ENCODE assay signal across 7 mouse cellular contexts in the genomic region with DNA sequence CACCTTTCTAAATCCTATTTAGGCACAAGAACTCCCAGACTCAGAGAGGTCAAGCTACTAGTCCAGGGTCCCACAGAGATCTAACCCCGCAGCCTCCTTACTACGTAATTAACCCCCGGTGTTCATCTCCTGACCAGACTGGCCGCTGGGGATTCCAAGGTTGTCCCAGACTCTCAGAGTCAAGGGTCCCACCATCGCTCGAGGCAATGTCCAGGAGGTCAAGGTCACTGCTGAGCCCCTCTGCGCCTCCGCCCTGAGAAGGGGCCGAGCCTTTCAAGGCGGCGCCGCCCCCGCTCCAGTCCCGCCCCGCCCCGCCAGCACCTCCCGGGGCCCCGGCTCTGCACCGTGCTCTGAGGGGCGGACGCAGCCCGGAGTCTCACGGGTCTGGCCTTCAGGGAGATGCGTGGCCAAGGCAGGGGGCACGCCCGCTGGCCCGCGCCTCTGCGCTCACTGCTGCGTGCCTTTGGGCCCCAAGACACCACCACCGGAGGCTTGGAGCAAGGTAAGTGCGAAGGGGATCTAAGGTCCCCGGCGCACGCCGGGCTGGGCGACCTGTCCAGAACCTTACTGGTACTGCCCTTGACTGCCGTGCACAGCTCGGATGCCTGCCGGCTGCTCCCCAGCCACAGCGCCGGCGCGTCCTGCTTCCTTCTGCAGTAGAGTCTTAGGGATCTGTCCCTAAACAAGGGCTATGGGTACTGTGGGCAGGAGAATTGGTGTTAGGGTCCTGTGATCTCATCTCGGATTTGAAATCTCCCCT. TPM values are rescaled to one million over a fixed set of nuclear protein-coding genes. Genes with fewer than 3 reads are reported as not detected.
DNase-seq lines count a peak whose midpoint lies in the region; ATAC-seq lines count a peak whose summit lies in the region.

A gene (plus strand): TSS at position 175 of the 760 bp plus-strand sequence.

- H3K9me3 ChIP-seq in liver, embryonic 11.5 days (ENCODE audit: control insufficient read depth, low read length) = no peaks in the 10 kb centered on the region
- no peaks in the 10 kb centered on the region for H3K9me3 ChIP-seq in forebrain, embryonic 15.5 days
- H3K9me3 ChIP-seq in neural tube, embryonic 14.5 days (ENCODE audit: control insufficient read depth, low read length) = no peaks in the 10 kb centered on the region

- no peaks in the 10 kb centered on the region for H3K36me3 ChIP-seq in liver, embryonic 11.5 days (ENCODE audit: control insufficient read depth, insufficient read depth, low read length)
- H3K36me3 ChIP-seq in forebrain, embryonic 15.5 days = no peaks in the 10 kb centered on the region
- no peaks in the 10 kb centered on the region for H3K36me3 ChIP-seq in neural tube, embryonic 14.5 days (ENCODE audit: control insufficient read depth, insufficient read depth, low read length)

- WGBS in liver, embryonic 11.5 days = 4% methylated on average over 45 of the region's 45 CpGs
- WGBS in forebrain, embryonic 15.5 days = 1% methylated on average over 45 of the region's 45 CpGs
- under 1% methylated on average over 42 of the region's 45 CpGs for WGBS in neural tube, embryonic 14.5 days

- peak within 1 kb of the TSS; percentile 46 for H3K4me3 ChIP-seq in liver, embryonic 11.5 days (ENCODE audit: low read depth, low read length)
- peak within 1 kb of the TSS; percentile 44 for H3K4me3 ChIP-seq in forebrain, embryonic 15.5 days
- peak within 1 kb of the TSS; percentile 43 for H3K4me3 ChIP-seq in neural tube, embryonic 14.5 days (ENCODE audit: low read depth, low read length)

- no peak within 1 kb of the TSS for H3K27ac ChIP-seq in liver, embryonic 11.5 days (ENCODE audit: low read depth, low read length)
- no peak within 1 kb of the TSS for H3K27ac ChIP-seq in forebrain, embryonic 15.5 days (replicated peaks)
- no peak within 1 kb of the TSS for H3K27ac ChIP-seq in neural tube, embryonic 14.5 days (ENCODE audit: low read depth, low read length)

- peak; percentile 34 for DNase-seq in liver, embryonic 11.5 days (ENCODE audit: low spot score)
- DNase-seq in liver = no peak
- peak; percentile 46 to 59 for DNase-seq in cerebellum, postnatal 10 days
- no peak for DNase-seq in left cerebral cortex, postnatal 25 days (ENCODE audit: low spot score in 2 of 2)
- DNase-seq in gastrocnemius, adult 18-20 months (ENCODE audit: low spot score) = no peak

- peak; percentile 37 for ATAC-seq in liver, embryonic 11.5 days (replicated peaks; ENCODE audit: low FRiP score)
- ATAC-seq in forebrain, embryonic 15.5 days (replicated peaks) = peak; percentile 59; the same call in 1 of the 2 replicates
- ATAC-seq in neural tube, embryonic 14.5 days (ENCODE audit: low read depth) = peak; percentile 66

- intact Hi-C loops in left cerebral cortex, postnatal 25 days (cut with DNase I) = loop anchor here (2.0 kb wide), 1 partner anchor 16 kb away; no protein-coding TSS in a partner anchor

- no peak within 1 kb of the TSS for H3K9ac ChIP-seq in liver, embryonic 11.5 days (ENCODE audit: low read depth, low read length)
- peak within 1 kb of the TSS; percentile 48 for H3K9ac ChIP-seq in forebrain, embryonic 15.5 days (replicated peaks)
- peak within 1 kb of the TSS; percentile 47 for H3K9ac ChIP-seq in neural tube, embryonic 14.5 days (replicated peaks; ENCODE audit: low read depth, low read length)

- H3K4me1 ChIP-seq in liver, embryonic 11.5 days (replicated peaks; ENCODE audit: control insufficient read depth, insufficient read depth, low read length) = no peaks in the 10 kb centered on the region
- H3K4me1 ChIP-seq in forebrain, embryonic 15.5 days = peaks cover 11% of the 10 kb centered on the region
- H3K4me1 ChIP-seq in neural tube, embryonic 14.5 days (ENCODE audit: control insufficient read depth, insufficient read depth, low read length) = peaks cover 5% of the 10 kb centered on the region; the same call in 1 of the 2 replicates

- H3K27me3 ChIP-seq in liver, embryonic 11.5 days (replicated peaks; ENCODE audit: control insufficient read depth, insufficient read depth, low read length) = peaks cover 22% of the 10 kb centered on the region
- H3K27me3 ChIP-seq in forebrain, embryonic 15.5 days = peaks cover 19% of the 10 kb centered on the region
- 0 out of 2 replicates have a peak, but pooled peaks cover 3% of the 10 kb centered on the region for H3K27me3 ChIP-seq in neural tube, embryonic 14.5 days (ENCODE audit: control insufficient read depth, insufficient read depth, low read length)

- H3K4me2 ChIP-seq in liver, embryonic 11.5 days = peak within 1 kb of the TSS; percentile 63
- H3K4me2 ChIP-seq in forebrain, embryonic 15.5 days (replicated peaks) = peak within 1 kb of the TSS; percentile 91
- H3K4me2 ChIP-seq in neural tube, embryonic 14.5 days (ENCODE audit: low read depth, low read length) = peak within 1 kb of the TSS; percentile 92

RNA-seq across cellular contexts. Expression of the gene that starts here (rescaled TPM):
- polyA plus RNA-seq in liver, embryonic 11.5 days (2014; fragmentation: Nextera tagmentation; extraction: Ambion mirVana) = 0.43 and 0.90 TPM in 2 replicates
- polyA plus RNA-seq in forebrain, embryonic 15.5 days (2015; fragmentation: Nextera tagmentation; extraction: Ambion mirVana) = 53.9 and 57.5 TPM in 2 replicates
- total RNA-seq in left cerebral cortex, postnatal 25 days (2021) = 100 to 1,000 TPM; 158 TPM
- 58.7 and 66.9 TPM in 2 replicates for polyA plus RNA-seq in neural tube, embryonic 14.5 days (2014; fragmentation: Nextera tagmentation; extraction: Ambion mirVana)
- total RNA-seq in gastrocnemius, adult 18-20 months (2021) = under 1 TPM; 0.07 to 0.18 TPM

Comparison
In these comparisons a context has a peak if more than half of its experiments do, and no peak if none do; other contexts are left out.
1. RNA of the gene that starts here (total RNA-seq): 158 TPM in left cerebral cortex, postnatal 25 days; 0.07 to 0.18 TPM in gastrocnemius, adult 18-20 months; every median in the first group is over 100 times any median in the second.
2. RNA of the gene that starts here (polyA plus RNA-seq): 58.7 to 66.9 TPM in neural tube, embryonic 14.5 days and 53.9 to 57.5 TPM in forebrain, embryonic 15.5 days; 0.43 to 0.90 TPM in liver, embryonic 11.5 days; every median in the first group is over 10 times any median in the second.
3. Peak in DNase-seq, ATAC-seq, H3K4me3 ChIP-seq and H3K4me2 ChIP-seq in liver, embryonic 11.5 days; RNA of the gene not detected or under 1 TPM.
4. DNase-seq: peak in cerebellum, postnatal 10 days (2 of 2); none in liver (single experiment), left cerebral cortex, postnatal 25 days (0 of 2) and gastrocnemius, adult 18-20 months (single experiment).
5. Peak in every context shown above with its lines, with median percentiles within 50 percentile points of each other: ATAC-seq, H3K4me2 ChIP-seq and H3K4me3 ChIP-seq.